Mouse (Mus musculus) neural tube, embryonic 11.5 days (tissue): ENCODE results near the gene Olfr1299. TPM values are rescaled to one million over a fixed set of nuclear protein-coding genes. Genes with fewer than 3 reads are reported as not detected.

Experiments
- ATAC-seq: fragments of 200-750 bp; cut with Nextera tagmentation; 2 replicates; pipeline ENCODE4 v1.8.0; 2017; ENCODE audit warnings: moderate number of reproducible peaks, mild to moderate bottlenecking, moderate TSS enrichment, moderate library complexity; ENCODE audit not compliant: insufficient read depth, low FRiP score, low TSS enrichment
- DNase-seq: peaks from one replicate; pipeline ENCODE4 v3.0.0-alpha.2; 2015; ENCODE audit warnings: low spot score
- H3K27ac ChIP-seq: fragments of 300-500 bp; sonication (generic); 2 replicates; pipeline ENCODE4 v1.5.1; 2014; ENCODE audit warnings: low read depth, mild to moderate bottlenecking, low read length
- H3K27me3 ChIP-seq: fragments of 300-500 bp; sonication (generic); 2 replicates; pipeline ENCODE4 v1.6.1; 2014; ENCODE audit warnings: mild to moderate bottlenecking, low read length, mixed read lengths; ENCODE audit not compliant: control insufficient read depth, insufficient read depth
- H3K36me3 ChIP-seq: fragments of 300-500 bp; sonication (generic); 2 replicates; pipeline ENCODE4 v1.6.1; 2014; ENCODE audit warnings: mild to moderate bottlenecking, low read length, moderate library complexity, mixed read lengths; ENCODE audit not compliant: control insufficient read depth, insufficient read depth
- H3K4me1 ChIP-seq: fragments of 300-500 bp; sonication (generic); 2 replicates; pipeline ENCODE4 v1.6.1; 2014; ENCODE audit warnings: low read length, mixed read lengths; ENCODE audit not compliant: control insufficient read depth, insufficient read depth
- H3K4me2 ChIP-seq: fragments of 300-500 bp; sonication (generic); 2 replicates; pipeline ENCODE4 v1.6.1; 2014; ENCODE audit warnings: low read depth, mild to moderate bottlenecking, moderate library complexity
- H3K4me3 ChIP-seq: fragments of 300-500 bp; sonication (generic); 2 replicates; pipeline ENCODE4 v1.5.1; 2014; ENCODE audit warnings: low read depth, low read length
- H3K9ac ChIP-seq: fragments of 300-500 bp; sonication (generic); 2 replicates; pipeline ENCODE4 v1.6.1; 2014; ENCODE audit warnings: mild to moderate bottlenecking, low read length
- H3K9me3 ChIP-seq: fragments of 300-500 bp; sonication (generic); 2 replicates; pipeline ENCODE4 v1.6.1; 2016; ENCODE audit warnings: low read length; ENCODE audit not compliant: control insufficient read depth
- WGBS: fragments of 180-500 bp; shearing (Covaris S2); extraction: QIAGEN DNeasy Blood & Tissue Kit; methylation state at CpG from one replicate; pipeline ENCODE4 v1.1.7; 2014; 5-methylcytosine and 5-hydroxymethylcytosine counted together
- polyA plus RNA-seq: library from polyadenylated mRNA; unstranded; fragments of >200 nt; fragmentation: Nextera tagmentation; extraction: Ambion mirVana; gene quantifications from 2 replicates; pipeline ENCODE4 v1.2.1, GENCODE M21; 2014

The Olfr1299 gene
- not detected in 2 replicates for polyA plus RNA-seq

- Histone ChIP-seq H3K27me3 (no peaks in the 10 kb centered on the region), H3K4me3 (no peak within 1 kb of the TSS), H3K36me3 (no peaks in the 10 kb centered on the region), H3K4me2 (no peak within 1 kb of the TSS), H3K4me1 (no peaks in the 10 kb centered on the region), H3K9ac (no peak within 1 kb of the TSS), H3K9me3 (no peaks in the 10 kb centered on the region), H3K27ac (no peak within 1 kb of the TSS)
- WGBS, result 82% methylated on average over 4 of the region's 4 CpGs
- DNase-seq, result no peak
- ATAC-seq, result no peak
Measured at GRCm38 (mm10) chr2:111661119-111661518, at the start of gene Olfr1299. TSS of gene Olfr1299 (plus strand) at chr2:111661419.

GRCm38 (mm10) chr2:111626397-111626796, 34.8 kb upstream of the Olfr1299 start, which contains the start of gene Olfr1297:
TSS of gene Olfr1297 (minus strand) at chr2:111626497.
- Histone ChIP-seq H3K36me3 (no peaks in the 10 kb centered on the region), H3K27me3 (no peaks in the 10 kb centered on the region), H3K9me3 (no peaks in the 10 kb centered on the region), H3K27ac (no peak within 1 kb of the TSS), H3K4me1 (no peaks in the 10 kb centered on the region), H3K4me3 (no peak within 1 kb of the TSS), H3K4me2 (no peak within 1 kb of the TSS), H3K9ac (no peak within 1 kb of the TSS)
- no peak for DNase-seq
- 81% methylated on average over 1 of the region's 1 CpGs for WGBS
- no peak for ATAC-seq

GRCm38 (mm10) chr2:111649101-111649500, 12.1 kb upstream of the Olfr1299 start, which contains the start of gene Olfr1298:
TSS of gene Olfr1298 (minus strand) at chr2:111649201.
- no peak within 1 kb of the TSS for H3K4me3 ChIP-seq
- no peak within 1 kb of the TSS for H3K27ac ChIP-seq
- DNase-seq, result no peak
- H3K4me1 ChIP-seq, result no peaks in the 10 kb centered on the region
- ATAC-seq, result no peak
- H3K36me3 ChIP-seq, result no peaks in the 10 kb centered on the region
- 83% methylated on average over 1 of the region's 1 CpGs for WGBS
- no peak within 1 kb of the TSS for H3K9ac ChIP-seq
- no peak within 1 kb of the TSS for H3K4me2 ChIP-seq
- no peaks in the 10 kb centered on the region for H3K27me3 ChIP-seq
- H3K9me3 ChIP-seq, result no peaks in the 10 kb centered on the region

Other genes with a start within 250 kb of the Olfr1299 start
- not detected in 2 replicates for gene Olfr1286, start 238.3 kb upstream of the Olfr1299 start, polyA plus RNA-seq
- not detected in 2 replicates for gene Olfr1287, start 212.3 kb upstream of the Olfr1299 start, polyA plus RNA-seq
- not detected in 2 replicates for gene Olfr1288, start 187.3 kb upstream of the Olfr1299 start, polyA plus RNA-seq
- gene Olfr1289, start 180.6 kb upstream of the Olfr1299 start, polyA plus RNA-seq, result not detected in 2 replicates
- not detected in 2 replicates for gene Olfr1290, start 167.6 kb upstream of the Olfr1299 start, polyA plus RNA-seq
- not detected in 2 replicates for gene Olfr1291-ps1, start 164.2 kb upstream of the Olfr1299 start, polyA plus RNA-seq
- gene Olfr1293-ps, start 136.2 kb upstream of the Olfr1299 start, polyA plus RNA-seq, result not detected in 2 replicates
- gene Olfr1294, start 121.1 kb upstream of the Olfr1299 start, polyA plus RNA-seq, result not detected in 2 replicates
- gene Olfr1295, start 91.7 kb upstream of the Olfr1299 start, polyA plus RNA-seq, result not detected in 2 replicates
- not detected in 2 replicates for gene Olfr1297, start 34.9 kb upstream of the Olfr1299 start, polyA plus RNA-seq
- gene Olfr1298, start 12.2 kb upstream of the Olfr1299 start, polyA plus RNA-seq, result not detected in 2 replicates
- not detected in 2 replicates for gene Olfr1301, start 89.6 kb downstream of the Olfr1299 start, polyA plus RNA-seq
- not detected in 2 replicates for gene Olfr1302, start 116.0 kb downstream of the Olfr1299 start, polyA plus RNA-seq
- not detected in 2 replicates for gene Olfr1303, start 158.9 kb downstream of the Olfr1299 start, polyA plus RNA-seq
- gene Olfr1305, start 215.7 kb downstream of the Olfr1299 start, polyA plus RNA-seq, result not detected in 2 replicates